Mouse (Mus musculus) heart, embryonic 11.5 days (tissue): ENCODE results near the gene Zdhhc16. TPM values are rescaled to one million over a fixed set of nuclear protein-coding genes. Genes with fewer than 3 reads are reported as not detected.
A peak's percentile ranks its signal among the peaks of the same experiment; 100 is the strongest.

Experiments used
- ATAC-seq: fragments of 200-750 bp; cut with Nextera tagmentation; replicated peaks from 2 replicates; pipeline ENCODE4 v1.8.0; 2017; ENCODE audit warnings: moderate library complexity; ENCODE audit not compliant: insufficient number of reproducible peaks, low FRiP score, low TSS enrichment
- H3K27ac ChIP-seq: fragments of 300-500 bp; sonication (generic); 2 replicates; pipeline ENCODE4 v1.5.1; 2014; ENCODE audit warnings: mild to moderate bottlenecking, low read depth, low read length
- H3K27me3 ChIP-seq: fragments of 300-500 bp; sonication (generic); 2 replicates; pipeline ENCODE4 v1.6.1; 2014; ENCODE audit warnings: mild to moderate bottlenecking, low read length, mixed read lengths; ENCODE audit not compliant: control insufficient read depth, insufficient read depth
- H3K36me3 ChIP-seq: fragments of 300-500 bp; sonication (generic); 2 replicates; pipeline ENCODE4 v1.6.1; 2014; ENCODE audit warnings: mild to moderate bottlenecking, low read length, moderate library complexity, mixed read lengths; ENCODE audit not compliant: control insufficient read depth, insufficient read depth
- H3K4me1 ChIP-seq: fragments of 300-500 bp; sonication (generic); 2 replicates; pipeline ENCODE4 v1.6.1; 2014; ENCODE audit warnings: low read length; ENCODE audit not compliant: control insufficient read depth, insufficient read depth
- H3K4me2 ChIP-seq: fragments of 300-500 bp; sonication (generic); 2 replicates; pipeline ENCODE4 v1.6.1; 2014; ENCODE audit warnings: mild to moderate bottlenecking, moderate library complexity
- H3K4me3 ChIP-seq: fragments of 300-500 bp; sonication (generic); 2 replicates; pipeline ENCODE4 v1.5.1; 2014; ENCODE audit warnings: low read depth, low read length
- H3K9ac ChIP-seq: fragments of 300-500 bp; sonication (generic); 2 replicates; pipeline ENCODE4 v1.6.1; 2014; ENCODE audit warnings: mild to moderate bottlenecking, low read depth, low read length, moderate library complexity
- H3K9me3 ChIP-seq: fragments of 300-500 bp; sonication (generic); replicated peaks from 2 replicates; pipeline ENCODE4 v1.6.1; 2016; ENCODE audit warnings: low read length; ENCODE audit not compliant: control insufficient read depth
- WGBS: fragments of 180-500 bp; shearing (Covaris S2); extraction: QIAGEN DNeasy Blood & Tissue Kit; methylation state at CpG from one replicate; pipeline ENCODE4 v1.1.7; 2014; ENCODE audit not compliant: insufficient replicate concordance; 5-methylcytosine and 5-hydroxymethylcytosine counted together
- polyA plus RNA-seq: library from polyadenylated mRNA; unstranded; fragments of >200 nt; fragmentation: Nextera tagmentation; extraction: Ambion mirVana; gene quantifications from 2 replicates; pipeline ENCODE4 v1.2.1, GENCODE M21; 2014

Zdhhc16 gene
- polyA plus RNA-seq, 1 experiment from 2014 or later = 49.6 TPM

DNA sequence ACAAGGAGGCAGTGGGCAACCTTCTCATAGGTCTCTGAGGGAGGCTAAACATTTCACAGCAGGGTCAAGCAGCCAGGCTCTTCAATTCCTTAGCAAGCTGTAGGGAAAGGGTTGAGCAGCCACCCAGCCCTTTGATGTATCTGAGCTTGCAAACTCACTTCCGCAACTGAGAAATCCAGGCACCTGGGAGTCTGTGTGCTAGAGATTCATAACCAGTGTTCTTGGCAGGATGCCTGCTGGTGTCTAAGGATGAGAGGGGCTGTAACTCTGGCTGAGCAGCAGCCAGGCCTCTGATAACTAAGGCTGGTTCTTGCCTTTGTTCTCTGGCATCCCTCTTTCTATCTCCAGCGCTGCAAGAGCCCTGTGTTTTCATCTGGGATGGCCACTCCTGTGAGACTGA, 31.6 kb upstream of the Zdhhc16 start:
- WGBS = 35% methylated on average over 2 of the region's 2 CpGs
- H3K9ac ChIP-seq = no peak overlapping the region
- no peak for ATAC-seq
- 0 out of 2 replicates have a peak overlapping the region, but pooled peaks have one; percentile 15 for H3K27ac ChIP-seq
- no peaks in the 10 kb centered on the region for H3K36me3 ChIP-seq
- no peak overlapping the region for H3K4me2 ChIP-seq
- 0 out of 2 replicates have a peak, but pooled peaks cover under 1% of the 10 kb centered on the region for H3K4me1 ChIP-seq
- no peaks in the 10 kb centered on the region for H3K9me3 ChIP-seq
- H3K27me3 ChIP-seq = no peaks in the 10 kb centered on the region
- H3K4me3 ChIP-seq = no peak overlapping the region

DNA sequence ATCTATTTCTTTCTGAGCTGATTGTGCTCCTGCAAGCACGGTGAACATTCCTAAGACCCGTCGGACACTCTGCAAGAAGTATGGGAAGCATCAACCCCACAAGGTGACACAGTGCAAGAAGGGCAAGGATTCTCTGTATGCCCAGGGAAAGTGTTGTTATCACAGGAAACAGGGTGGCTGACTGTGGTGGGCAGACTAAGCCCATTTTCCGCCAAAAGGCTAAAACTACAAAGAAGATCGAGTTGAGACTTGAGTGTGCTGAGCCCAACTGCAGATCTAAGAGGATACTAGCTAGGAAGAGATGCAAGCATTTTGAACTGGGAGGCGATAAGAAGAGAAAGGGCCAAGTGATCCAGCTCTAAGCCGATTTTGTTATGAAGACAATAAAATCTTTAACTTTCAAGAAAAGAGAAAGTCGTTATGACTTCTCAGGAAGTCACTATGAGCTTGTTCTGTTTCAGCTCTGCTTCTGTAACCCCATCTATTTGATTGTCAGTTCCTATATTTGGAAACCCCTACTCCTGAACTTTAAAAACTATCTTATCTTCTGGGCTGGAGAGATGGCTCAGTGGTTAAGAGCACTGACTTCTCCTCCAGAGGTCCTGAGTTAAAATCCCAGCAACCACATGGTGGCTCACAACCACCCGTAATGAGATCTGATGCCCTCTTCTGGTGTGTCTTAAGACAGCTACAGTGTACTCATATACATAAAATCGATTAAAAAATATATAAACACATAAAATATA, 30.3 kb upstream of the Zdhhc16 start:
- no peak overlapping the region for H3K4me3 ChIP-seq
- no peaks in the 10 kb centered on the region for H3K27me3 ChIP-seq
- WGBS = 63% methylated on average over 10 of the region's 10 CpGs
- H3K27ac ChIP-seq = no peak overlapping the region
- no peak overlapping the region for H3K9ac ChIP-seq
- peaks cover 7% of the 10 kb centered on the region; the same call in 1 of the 2 replicates for H3K4me1 ChIP-seq
- no peak for ATAC-seq
- H3K9me3 ChIP-seq = no peaks in the 10 kb centered on the region
- no peak overlapping the region; the same call in 1 of the 2 replicates for H3K4me2 ChIP-seq
- H3K36me3 ChIP-seq = no peaks in the 10 kb centered on the region

GRCm38 (mm10) chr19:41905246-41905645, 28.0 kb upstream of the Zdhhc16 start:
- Histone ChIP-seq H3K27ac (no peak overlapping the region), H3K4me3 (no peak overlapping the region), H3K4me1 (peaks cover 7% of the 10 kb centered on the region; the same call in 1 of the 2 replicates), H3K4me2 (no peak overlapping the region), H3K9me3 (no peaks in the 10 kb centered on the region), H3K36me3 (no peaks in the 10 kb centered on the region), H3K9ac (no peak overlapping the region), H3K27me3 (no peaks in the 10 kb centered on the region)
- ATAC-seq = no peak
- WGBS = 99% methylated on average over 2 of the region's 2 CpGs

- H3K27ac ChIP-seq = peak overlapping the region; percentile 6; the same call in 1 of the 2 replicates
- ATAC-seq = no peak
Observed at GRCm38 (mm10) chr19:41906311-41907078, 26.8 kb upstream of the Zdhhc16 start.

DNA sequence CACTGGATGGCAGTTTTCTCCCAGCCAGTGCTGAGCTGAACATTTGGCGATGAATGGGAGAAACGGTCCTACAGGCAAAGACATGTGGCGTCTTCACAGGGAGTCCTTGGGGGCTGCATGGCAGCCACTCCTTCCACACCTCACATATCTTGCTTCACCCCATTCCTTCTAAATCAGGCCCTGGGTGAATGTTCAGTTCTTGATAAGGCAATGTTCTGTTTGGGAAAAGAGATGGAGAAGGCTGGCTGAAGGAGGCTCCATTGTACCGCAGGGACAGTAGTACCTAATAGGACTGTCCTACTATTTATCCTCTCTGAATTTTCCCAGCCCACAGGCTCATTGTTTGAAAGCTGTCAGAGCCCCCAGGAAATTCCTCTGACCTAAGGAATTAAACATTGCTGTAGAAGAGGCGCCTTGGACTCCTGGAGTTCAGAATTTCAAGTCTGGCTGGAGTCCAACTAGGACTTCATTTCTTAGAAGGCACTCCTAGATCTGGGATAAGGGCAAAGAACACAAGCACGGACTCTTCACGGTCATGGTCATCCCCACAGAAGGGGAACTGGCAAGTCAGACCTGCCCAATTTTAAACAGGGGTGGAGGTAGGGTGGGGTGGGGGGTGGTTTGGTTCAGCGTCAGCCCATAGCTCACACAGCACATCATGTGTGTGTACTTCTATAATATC, 26.1 kb upstream of the Zdhhc16 start:
- H3K27ac ChIP-seq = 0 out of 2 replicates have a peak overlapping the region, but pooled peaks have one; percentile 6
- ATAC-seq = no peak

More at GRCm38 (mm10) chr19:41906311-41907078, 26.8 kb upstream of the Zdhhc16 start:
- H3K4me3 ChIP-seq = no peak overlapping the region
- no peaks in the 10 kb centered on the region for H3K27me3 ChIP-seq
- H3K4me1 ChIP-seq = peaks cover 7% of the 10 kb centered on the region; the same call in 1 of the 2 replicates
- no peaks in the 10 kb centered on the region for H3K36me3 ChIP-seq
- no peaks in the 10 kb centered on the region for H3K9me3 ChIP-seq
- no peak overlapping the region for H3K9ac ChIP-seq
- WGBS = 34% methylated on average over 6 of the region's 6 CpGs
- no peak overlapping the region for H3K4me2 ChIP-seq

GRCm38 (mm10) chr19:41908736-41909135, 24.5 kb upstream of the Zdhhc16 start:
- 85% methylated on average over 3 of the region's 3 CpGs for WGBS
- no peak for ATAC-seq

More for the DNA sequence above, 26.1 kb upstream of the Zdhhc16 start:
- WGBS = 36% methylated on average over 8 of the region's 8 CpGs
- no peaks in the 10 kb centered on the region for H3K9me3 ChIP-seq
- no peak overlapping the region for H3K4me3 ChIP-seq
- H3K36me3 ChIP-seq = no peaks in the 10 kb centered on the region
- no peak overlapping the region for H3K9ac ChIP-seq
- H3K4me2 ChIP-seq = no peak overlapping the region
- H3K4me1 ChIP-seq = peaks cover 7% of the 10 kb centered on the region; the same call in 1 of the 2 replicates
- H3K27me3 ChIP-seq = no peaks in the 10 kb centered on the region

GRCm38 (mm10) chr19:41910396-41910795, 22.9 kb upstream of the Zdhhc16 start:
- H3K4me3 ChIP-seq = no peak overlapping the region
- ATAC-seq = no peak
- H3K9ac ChIP-seq = no peak overlapping the region
- H3K27me3 ChIP-seq = no peaks in the 10 kb centered on the region
- no peak overlapping the region for H3K27ac ChIP-seq
- H3K4me1 ChIP-seq = peaks cover 24% of the 10 kb centered on the region
- 83% methylated on average over 2 of the region's 2 CpGs for WGBS
- H3K36me3 ChIP-seq = peaks cover 5% of the 10 kb centered on the region; the same call in 1 of the 2 replicates
- H3K9me3 ChIP-seq = no peaks in the 10 kb centered on the region
- no peak overlapping the region for H3K4me2 ChIP-seq

More at GRCm38 (mm10) chr19:41908736-41909135, 24.5 kb upstream of the Zdhhc16 start:
- Histone ChIP-seq H3K9me3 (no peaks in the 10 kb centered on the region), H3K27me3 (no peaks in the 10 kb centered on the region), H3K27ac (no peak overlapping the region), H3K4me3 (no peak overlapping the region), H3K36me3 (peaks cover under 1% of the 10 kb centered on the region; the same call in 1 of the 2 replicates), H3K4me2 (no peak overlapping the region), H3K9ac (no peak overlapping the region), H3K4me1 (peaks cover 14% of the 10 kb centered on the region)
